Mouse (Mus musculus) brown adipose tissue, adult 24 weeks (tissue): Measurements from ENCODE around the gene Gif. TPM values are rescaled to one million over a fixed set of nuclear protein-coding genes. Genes with fewer than 3 reads are reported as not detected.

Source experiments
- H3K27ac ChIP-seq: fragments of 200-500 bp; replicated peaks from 2 replicates; pipeline ENCODE4 v1.5.1; 2012; ENCODE audit warnings: low read depth, mild to moderate bottlenecking, low read length
- H3K4me1 ChIP-seq: fragments of 200-500 bp; 2 replicates; pipeline ENCODE4 v1.6.1; 2012; ENCODE audit warnings: low read length, mixed read lengths; ENCODE audit not compliant: control insufficient read depth, insufficient read depth, insufficient read length
- H3K4me3 ChIP-seq: fragments of 200-500 bp; 2 replicates; pipeline ENCODE4 v1.5.1; 2012; ENCODE audit warnings: low read depth, mild to moderate bottlenecking, low read length, moderate library complexity; ENCODE audit not compliant: insufficient read depth
- polyA plus RNA-seq: library from polyadenylated mRNA; stranded (reverse); fragments of >200 nt; gene quantifications from 2 replicates; pipeline ENCODE4 v1.2.4, GENCODE M21; 2012; ENCODE audit not compliant: missing spikeins, insufficient read depth, insufficient read length

Gene Gif
- not detected in 2 replicates for polyA plus RNA-seq

DNA sequence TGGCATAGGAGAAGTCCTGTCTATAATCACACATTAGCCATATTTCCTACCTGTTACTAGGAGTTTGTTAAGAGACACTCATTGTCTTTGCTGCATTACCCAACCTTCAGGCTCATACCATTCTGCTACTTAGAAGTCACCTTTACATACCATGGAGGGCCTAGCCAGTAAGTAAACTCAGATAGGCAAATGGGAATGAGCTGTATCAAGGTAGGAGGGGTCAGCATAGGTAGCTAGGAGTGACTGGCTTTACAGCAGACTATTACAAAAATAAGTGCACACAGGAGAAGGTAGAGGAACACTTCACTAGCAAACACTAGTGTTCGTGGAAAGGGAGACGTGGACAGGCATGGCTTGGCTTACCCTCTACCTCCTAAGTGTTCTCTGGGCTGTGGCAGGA lies at the start of gene Gif:
TSS of gene Gif (plus strand) at position 257 of the 400 bp plus-strand sequence.
- H3K4me3 ChIP-seq, result no peak within 1 kb of the TSS
- H3K27ac ChIP-seq, result no peak within 1 kb of the TSS
- no peaks in the 10 kb centered on the region for H3K4me1 ChIP-seq

GRCm38 (mm10) chr19:11698342-11698741 lies 49.0 kb upstream of the Gif start:
- H3K4me1 ChIP-seq, result no peaks in the 10 kb centered on the region
- no peak overlapping the region for H3K4me3 ChIP-seq

DNA sequence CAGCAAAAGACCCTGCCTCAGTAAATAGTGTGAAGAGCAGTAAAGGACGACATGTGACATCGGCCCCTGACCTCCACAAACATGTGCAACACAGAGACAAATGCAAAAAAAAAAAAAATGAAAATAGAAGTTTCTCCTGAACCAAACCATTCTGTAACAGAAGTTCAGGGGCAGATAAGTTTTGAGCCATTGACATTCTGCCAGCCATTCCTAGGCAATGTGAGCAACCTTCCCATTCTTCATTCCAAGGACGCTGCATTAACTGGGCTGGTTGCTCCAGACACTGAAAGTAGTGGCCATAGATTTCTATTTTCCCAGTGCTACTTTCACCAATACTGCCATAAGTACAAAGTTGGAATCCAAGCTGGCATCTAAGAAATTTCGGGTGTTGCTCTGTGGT lies 34.9 kb upstream of the Gif start:
- Histone ChIP-seq H3K4me1 (no peaks in the 10 kb centered on the region), H3K4me3 (no peak overlapping the region), H3K27ac (no peak overlapping the region)

More at GRCm38 (mm10) chr19:11698342-11698741, 49.0 kb upstream of the Gif start:
- no peak overlapping the region for H3K27ac ChIP-seq

GRCm38 (mm10) chr19:11720071-11720470 lies 27.3 kb upstream of the Gif start:
- Histone ChIP-seq H3K27ac (no peak overlapping the region), H3K4me3 (no peak overlapping the region), H3K4me1 (no peaks in the 10 kb centered on the region)

GRCm38 (mm10) chr19:11723870-11724269 lies 23.5 kb upstream of the Gif start:
- no peak overlapping the region for H3K27ac ChIP-seq
- H3K4me3 ChIP-seq, result no peak overlapping the region
- no peaks in the 10 kb centered on the region for H3K4me1 ChIP-seq

GRCm38 (mm10) chr19:11724275-11724674 lies 23.1 kb upstream of the Gif start:
- Histone ChIP-seq H3K4me3 (no peak overlapping the region), H3K27ac (no peak overlapping the region), H3K4me1 (no peaks in the 10 kb centered on the region)

GRCm38 (mm10) chr19:11725915-11726314 lies 21.4 kb upstream of the Gif start:
- Histone ChIP-seq H3K4me3 (no peak overlapping the region), H3K27ac (no peak overlapping the region), H3K4me1 (no peaks in the 10 kb centered on the region)

GRCm38 (mm10) chr19:11727304-11727703 lies 20.1 kb upstream of the Gif start:
- Histone ChIP-seq H3K4me1 (no peaks in the 10 kb centered on the region), H3K4me3 (no peak overlapping the region), H3K27ac (no peak overlapping the region)

GRCm38 (mm10) chr19:11730278-11730677 lies 17.1 kb upstream of the Gif start:
- Histone ChIP-seq H3K4me3 (no peak overlapping the region), H3K4me1 (no peaks in the 10 kb centered on the region), H3K27ac (no peak overlapping the region)

DNA sequence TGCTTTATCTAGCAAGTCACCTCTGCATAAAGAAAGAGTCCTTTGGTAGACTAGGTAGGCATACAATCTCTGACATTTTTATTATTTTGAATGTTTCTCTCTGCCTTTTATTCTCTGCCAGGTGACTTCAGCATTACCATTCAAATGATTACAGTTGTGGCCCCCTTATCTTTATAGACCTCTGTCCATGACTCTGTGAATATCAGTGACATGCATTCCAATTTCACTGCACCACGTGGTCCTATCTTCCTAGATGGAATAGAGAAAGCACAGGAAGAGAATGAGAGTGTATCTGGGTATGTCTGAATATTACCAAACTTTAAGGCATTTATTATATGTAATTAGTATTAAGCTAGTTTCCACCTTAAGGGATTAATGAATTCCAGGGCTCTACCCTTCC lies 10.9 kb upstream of the Gif start:
- H3K4me3 ChIP-seq, result no peak overlapping the region
- no peaks in the 10 kb centered on the region for H3K4me1 ChIP-seq
- no peak overlapping the region for H3K27ac ChIP-seq

DNA sequence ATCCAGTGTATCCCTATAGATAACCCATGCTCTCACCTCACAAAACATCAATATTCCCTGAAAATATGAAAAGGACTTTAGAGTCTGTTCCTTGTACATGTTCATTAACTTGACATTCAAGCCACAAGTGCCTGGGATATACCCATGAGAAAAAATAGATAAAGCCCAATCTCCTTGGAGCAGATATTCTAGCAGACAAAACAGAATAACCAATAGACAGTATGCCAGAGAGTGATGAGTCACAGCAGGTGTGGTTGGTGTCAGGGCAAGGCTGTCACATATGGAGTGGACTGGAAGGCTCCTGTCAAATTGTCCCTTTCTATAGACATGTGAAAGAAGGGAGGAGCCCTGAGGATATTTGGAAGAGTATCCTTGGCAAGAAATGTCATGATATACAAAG lies 1.7 kb upstream of the Gif start:
- Histone ChIP-seq H3K4me3 (no peak overlapping the region), H3K27ac (no peak overlapping the region), H3K4me1 (no peaks in the 10 kb centered on the region)

DNA sequence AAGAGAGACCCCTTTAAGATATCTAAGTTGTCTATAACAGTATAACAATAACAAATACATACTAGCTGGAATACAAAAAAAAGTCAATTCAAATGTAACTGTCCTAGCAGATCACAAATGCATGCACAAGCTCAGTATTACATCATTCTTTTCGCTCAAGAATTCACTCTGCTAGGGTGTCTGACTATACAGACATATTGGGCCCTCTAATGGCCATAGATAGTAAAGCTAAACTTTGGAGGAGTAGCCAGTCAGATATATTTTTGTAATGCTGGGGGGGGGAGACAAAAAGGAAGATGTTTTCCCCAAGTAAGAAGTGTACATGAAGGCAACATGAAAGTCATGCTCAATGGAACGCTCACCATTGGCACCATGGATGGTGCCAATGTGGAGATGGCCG lies 17.7 kb downstream of the Gif start:
- no peaks in the 10 kb centered on the region for H3K4me1 ChIP-seq

GRCm38 (mm10) chr19:11766413-11766812 lies 19.1 kb downstream of the Gif start:
- H3K27ac ChIP-seq, result peak overlapping the region; percentile 51
- H3K4me1 ChIP-seq, result no peaks in the 10 kb centered on the region
- H3K4me3 ChIP-seq, result no peak overlapping the region

More for the DNA sequence above, 17.7 kb downstream of the Gif start:
- Histone ChIP-seq H3K27ac (no peak overlapping the region), H3K4me3 (no peak overlapping the region)

- Histone ChIP-seq H3K4me3 (no peak overlapping the region), H3K4me1 (no peaks in the 10 kb centered on the region), H3K27ac (no peak overlapping the region)
These were observed 20.8 kb downstream of the Gif start for GRCm38 (mm10) chr19:11768163-11768562.

DNA sequence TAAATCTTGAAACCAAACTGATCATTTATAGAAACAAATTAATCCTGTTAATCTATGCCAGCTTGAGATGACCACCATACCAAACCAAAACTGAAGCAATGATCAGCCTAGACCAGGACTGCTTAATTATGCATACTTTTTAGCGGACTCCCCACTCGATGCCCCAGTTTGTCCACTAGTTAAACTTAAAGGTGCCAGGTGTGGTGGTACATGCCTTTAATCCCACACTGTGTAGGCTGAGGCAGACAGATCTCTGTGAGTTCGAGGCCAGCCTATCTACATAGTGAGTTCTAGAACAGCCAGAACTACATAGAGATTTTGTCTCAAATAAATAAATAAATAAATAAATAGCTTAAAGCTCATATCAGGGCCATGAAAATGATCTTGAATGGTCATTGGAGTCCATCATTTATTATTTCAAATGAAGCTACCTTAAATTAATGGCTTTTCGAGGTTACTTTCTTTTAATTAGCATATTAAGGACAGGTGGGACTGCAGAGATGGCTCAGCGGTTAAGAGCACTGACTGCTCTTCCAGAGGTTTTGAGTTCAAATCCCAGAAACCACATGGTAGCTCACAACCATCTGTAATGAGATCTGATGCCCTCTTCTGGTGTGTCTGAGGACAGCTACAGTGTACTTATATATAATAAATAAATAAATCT lies 22.0 kb downstream of the Gif start:
- H3K4me1 ChIP-seq, result no peaks in the 10 kb centered on the region
- H3K27ac ChIP-seq, result no peak overlapping the region
- H3K4me3 ChIP-seq, result no peak overlapping the region

GRCm38 (mm10) chr19:11770205-11770892 lies 23.0 kb downstream of the Gif start, which contains the start of gene Mrpl16:
Mrpl16 (plus strand) TSS chr19:11770391.
- no peaks in the 10 kb centered on the region for H3K4me1 ChIP-seq
- peak within 1 kb of the TSS; percentile 91 for H3K4me3 ChIP-seq
- H3K27ac ChIP-seq, result peak within 1 kb of the TSS; percentile 55
